Comparison of ENCODE assay signal across 25 mouse cellular contexts in genomic region chr19:11639038-11639437, GRCm38 (mm10). TPM values are rescaled to one million over a fixed set of nuclear protein-coding genes. Genes with fewer than 3 reads are reported as not detected.
"Had no signal": no experiment of that assay in that cellular context is flagged by ENCODE, and none has a peak within 500 bp of the region (broad histone marks: within the 10 kb centered on the region; RNA-seq: fewer than 3 reads in every experiment).

No protein-coding gene starts in this region.

- H3K27me3 ChIP-seq: lung, embryonic 15.5 days; midbrain, embryonic 12.5 days; neural tube, embryonic 13.5 days; neural tube, embryonic 15.5 days had no signal

- H3K4me3 ChIP-seq: lung, embryonic 15.5 days; midbrain, embryonic 10.5 days; midbrain, embryonic 12.5 days; myocyte; neural tube, embryonic 13.5 days; neural tube, embryonic 15.5 days had no signal

- H3K9me3 ChIP-seq: lung, embryonic 15.5 days; midbrain, embryonic 10.5 days; midbrain, embryonic 12.5 days; neural tube, embryonic 13.5 days; neural tube, embryonic 15.5 days had no signal

- H3K36me3 ChIP-seq: lung, embryonic 15.5 days; midbrain, embryonic 10.5 days; midbrain, embryonic 12.5 days; neural tube, embryonic 13.5 days; neural tube, embryonic 15.5 days had no signal

- DNase-seq: lung, adult 2 months; lung, postnatal 14 days; lung, postnatal 36 days; midbrain, embryonic 14.5 days; retina, postnatal 1 day; right cerebral cortex, adult 18-20 months; right cerebral cortex, postnatal 25 days; right cerebral cortex, postnatal 4 days; spleen, adult 18-20 months; thymus, adult 18-20 months; thymus, postnatal 14 days; thymus, postnatal 36 days had no signal

- H3K27ac ChIP-seq: lung, embryonic 15.5 days; midbrain, embryonic 10.5 days; midbrain, embryonic 12.5 days; neural tube, embryonic 13.5 days; neural tube, embryonic 15.5 days had no signal

- H3K9ac ChIP-seq: lung, embryonic 15.5 days; midbrain, embryonic 12.5 days; neural tube, embryonic 13.5 days; neural tube, embryonic 15.5 days had no signal

- H3K4me2 ChIP-seq: lung, embryonic 15.5 days; midbrain, embryonic 12.5 days; neural tube, embryonic 13.5 days; neural tube, embryonic 15.5 days had no signal

- ATAC-seq: lung, postnatal 0 days; midbrain, embryonic 16.5 days had no signal

- H3K4me1 ChIP-seq: lung, embryonic 15.5 days; midbrain, embryonic 10.5 days; midbrain, embryonic 12.5 days; neural tube, embryonic 13.5 days; neural tube, embryonic 15.5 days had no signal

RNA-seq across cellular contexts. Expression of gene Ms4a3, which starts 1.6 kb away (rescaled TPM):
- polyA plus RNA-seq: lung, adult 2 months; lung, postnatal 0 days; midbrain, embryonic 10.5 days; midbrain, embryonic 12.5 days; midbrain, embryonic 14.5 days; midbrain, embryonic 16.5 days; myocyte; small intestine, adult 2 months had no signal

RNA-seq across cellular contexts. Expression of gene Ms4a2, which starts 15.5 kb away (rescaled TPM):
- polyA plus RNA-seq: midbrain, embryonic 10.5 days; midbrain, embryonic 12.5 days; midbrain, embryonic 14.5 days; midbrain, embryonic 16.5 days; myocyte; neural tube, embryonic 11.5 days; small intestine, adult 2 months had no signal

RNA-seq across cellular contexts. Expression of gene Oosp2, which starts 21.3 kb away (rescaled TPM):
- polyA plus RNA-seq: lung, adult 2 months; lung, embryonic 15.5 days; lung, postnatal 0 days; midbrain, embryonic 10.5 days; midbrain, embryonic 12.5 days; midbrain, embryonic 14.5 days; midbrain, embryonic 16.5 days; myocyte; neural tube, embryonic 11.5 days; neural tube, embryonic 13.5 days; neural tube, embryonic 15.5 days; small intestine, adult 2 months; stomach, embryonic 14.5 days; stomach, embryonic 16.5 days; thymus, postnatal 0 days had no signal

RNA-seq across cellular contexts. Expression of gene Oosp1, which starts 51.9 kb away (rescaled TPM):
- polyA plus RNA-seq: lung, adult 2 months; lung, embryonic 15.5 days; lung, postnatal 0 days; midbrain, embryonic 10.5 days; midbrain, embryonic 12.5 days; midbrain, embryonic 14.5 days; midbrain, embryonic 16.5 days; myocyte; neural tube, embryonic 11.5 days; neural tube, embryonic 13.5 days; neural tube, embryonic 15.5 days; stomach, embryonic 14.5 days; stomach, embryonic 16.5 days had no signal
